Mouse (Mus musculus) ES-E14 (cell line): ENCODE measurements at regions not wholly inside any gene's neighbourhood (a gene's known extent, or its start where the extent isn't known, plus 50 kb on each side); places are given as distances from the start of the nearest gene placed in this dataset.

Source experiments
- DNase-seq: peaks from one replicate; pipeline ENCODE4 v3.0.0-alpha.2; 2013; ENCODE audit warnings: low read depth, low spot score
- H3K27ac ChIP-seq: 2 replicates; pipeline ENCODE4 v1.5.1; 2012; ENCODE audit warnings: low read depth, mild to moderate bottlenecking, low read length, moderate library complexity, mixed read lengths; ENCODE audit not compliant: poor library complexity, insufficient read depth, severe bottlenecking
- H3K36me3 ChIP-seq: 2 replicates; pipeline ENCODE4 v1.6.1; 2012; ENCODE audit warnings: mild to moderate bottlenecking, low read length, moderate library complexity, mixed read lengths; ENCODE audit not compliant: control insufficient read depth, poor library complexity, insufficient read depth, severe bottlenecking
- H3K4me1 ChIP-seq, 2 experiments: fragments of 150-350 bp in 1 of 2; sonication (generic) in 1 of 2; 2 replicates each; pipeline ENCODE4 v1.6.1; 2012; ENCODE audit warnings: low read length in 2 of 2, mild to moderate bottlenecking in 1 of 2, mixed read lengths in 1 of 2; ENCODE audit not compliant: control insufficient read depth in 2 of 2, insufficient read depth in 2 of 2, poor library complexity in 1 of 2
- H3K4me3 ChIP-seq, 2 experiments: fragments of 150-350 bp in 1 of 2; sonication (generic) in 1 of 2; 2 replicates each; pipeline ENCODE4 v1.5.1; 2012; ENCODE audit warnings: low read length in 2 of 2, low read depth in 1 of 2, mild to moderate bottlenecking in 1 of 2, mixed read lengths in 1 of 2; ENCODE audit not compliant: insufficient read depth in 1 of 2, poor library complexity in 1 of 2, severe bottlenecking in 1 of 2
- H3K9ac ChIP-seq: 2 replicates; pipeline ENCODE4 v1.6.1; 2012; ENCODE audit warnings: low read depth, mild to moderate bottlenecking, low read length, mixed read lengths; ENCODE audit not compliant: poor library complexity, insufficient read depth, severe bottlenecking
- H3K9me3 ChIP-seq: fragments of 150-350 bp; sonication (generic); 2 replicates; pipeline ENCODE4 v1.6.1; 2012; ENCODE audit warnings: low read depth, mild to moderate bottlenecking, low read length; ENCODE audit not compliant: control insufficient read depth, insufficient read depth
- CHD2 ChIP-seq: IDR thresholded peaks from 2 replicates; pipeline ENCODE4 v1.6.1; 2014; ENCODE audit warnings: mild to moderate bottlenecking, low read depth, low read length, inconsistent platforms
- HCFC1 ChIP-seq: IDR thresholded peaks from 2 replicates; pipeline ENCODE4 v1.6.1; 2012; ENCODE audit warnings: low read length, inconsistent platforms, borderline replicate concordance; ENCODE audit not compliant: insufficient read depth
- MAFK ChIP-seq: IDR thresholded peaks from 2 replicates; pipeline ENCODE4 v1.6.1; 2014; ENCODE audit warnings: mild to moderate bottlenecking, low read depth, low read length, inconsistent platforms; ENCODE audit not compliant: insufficient read depth
- ZC3H11A ChIP-seq: IDR thresholded peaks from 2 replicates; pipeline ENCODE4 v1.6.1; 2012; ENCODE audit warnings: low read depth, mild to moderate bottlenecking, inconsistent platforms, low read length, borderline replicate concordance
- ZNF384 ChIP-seq: IDR thresholded peaks from 2 replicates; pipeline ENCODE4 v1.6.1; 2012; ENCODE audit warnings: low read depth, low read length, inconsistent platforms
- in situ Hi-C, 2 experiments: fragments of 600-800 bp; cut with MboI; formaldehyde crosslinking; loops; one replicate each; pipeline ENCODE4 v1.15.1; 2025; ENCODE audit warnings: low sequenced_read_pairs in 2 of 2, inconsistent platforms in 1 of 2; ENCODE audit not compliant: unreplicated experiment in 2 of 2

GRCm38 (mm10) chr6:94407751-94408150 lies 92.4 kb upstream of the Slc25a26 start:
- Histone ChIP-seq H3K36me3 (no peaks in the 10 kb centered on the region), H3K9ac (no peak overlapping the region), H3K27ac (no peak overlapping the region), H3K4me3 (no peak overlapping the region), H3K9me3 (no peaks in the 10 kb centered on the region), H3K4me1 (no peaks in the 10 kb centered on the region)
- in situ Hi-C loops = loop anchor here in 1 of 2 experiments (25.0 kb wide), 1 partner anchor 320 kb away; no protein-coding TSS in a partner anchor
- TF ChIP-seq CHD2 (no peak), ZC3H11A (no peak), MAFK (no peak), HCFC1 (no peak), ZNF384 (no peak)
- no peak for DNase-seq

- H3K4me1 ChIP-seq = peaks cover 0 to 3% of the 10 kb centered on the region in 2 experiments; a peak in 1 of 4 replicates
- no peak overlapping the region for H3K9ac ChIP-seq
- H3K9me3 ChIP-seq = no peaks in the 10 kb centered on the region
- no peak for DNase-seq
- in situ Hi-C loops = loop anchor here in 1 of 2 experiments (25.0 kb wide), 1 partner anchor 318 kb away; no protein-coding TSS in a partner anchor
- no peaks in the 10 kb centered on the region for H3K36me3 ChIP-seq
- TF ChIP-seq HCFC1 = no peak
- TF ChIP-seq ZNF384 = no peak
- no peak for TF ChIP-seq CHD2
- no peak for TF ChIP-seq ZC3H11A
- no peak for TF ChIP-seq MAFK
- H3K4me3 ChIP-seq = no peak overlapping the region
- no peak overlapping the region for H3K27ac ChIP-seq
Measured at GRCm38 (mm10) chr6:94405371-94406076, 94.6 kb upstream of the Slc25a26 start.

GRCm38 (mm10) chr6:94401617-94402481 lies 98.3 kb upstream of the Slc25a26 start:
- no peak overlapping the region for H3K4me3 ChIP-seq
- H3K4me1 ChIP-seq = peaks cover 0 to 3% of the 10 kb centered on the region in 2 experiments; a peak in 1 of 4 replicates
- H3K9ac ChIP-seq = no peak overlapping the region
- H3K27ac ChIP-seq = no peak overlapping the region
- TF ChIP-seq CHD2 (no peak), ZNF384 (no peak), HCFC1 (no peak), ZC3H11A (no peak)
- H3K9me3 ChIP-seq = no peaks in the 10 kb centered on the region
- in situ Hi-C loops = loop anchor here in 1 of 2 experiments (25.0 kb wide), 1 partner anchor 315 kb away; no protein-coding TSS in a partner anchor
- no peak for DNase-seq
- H3K36me3 ChIP-seq = no peaks in the 10 kb centered on the region

GRCm38 (mm10) chr6:94401061-94401591 lies 99.0 kb upstream of the Slc25a26 start:
- H3K27ac ChIP-seq = no peak overlapping the region
- TF ChIP-seq ZNF384 = no peak
- no peak for TF ChIP-seq ZC3H11A
- TF ChIP-seq MAFK = no peak
- TF ChIP-seq HCFC1 = no peak
- no peak for TF ChIP-seq CHD2
- peaks cover 0 to 3% of the 10 kb centered on the region in 2 experiments; a peak in 1 of 4 replicates for H3K4me1 ChIP-seq
- H3K4me3 ChIP-seq = no peak overlapping the region
- no peaks in the 10 kb centered on the region for H3K36me3 ChIP-seq
- H3K9me3 ChIP-seq = no peaks in the 10 kb centered on the region
- DNase-seq = no peak
- in situ Hi-C loops = loop anchor here in 1 of 2 experiments (25.0 kb wide), 1 partner anchor 314 kb away; no protein-coding TSS in a partner anchor
- H3K9ac ChIP-seq = no peak overlapping the region
